Mouse (Mus musculus): ENCODE results near the gene Styx.

DNA sequence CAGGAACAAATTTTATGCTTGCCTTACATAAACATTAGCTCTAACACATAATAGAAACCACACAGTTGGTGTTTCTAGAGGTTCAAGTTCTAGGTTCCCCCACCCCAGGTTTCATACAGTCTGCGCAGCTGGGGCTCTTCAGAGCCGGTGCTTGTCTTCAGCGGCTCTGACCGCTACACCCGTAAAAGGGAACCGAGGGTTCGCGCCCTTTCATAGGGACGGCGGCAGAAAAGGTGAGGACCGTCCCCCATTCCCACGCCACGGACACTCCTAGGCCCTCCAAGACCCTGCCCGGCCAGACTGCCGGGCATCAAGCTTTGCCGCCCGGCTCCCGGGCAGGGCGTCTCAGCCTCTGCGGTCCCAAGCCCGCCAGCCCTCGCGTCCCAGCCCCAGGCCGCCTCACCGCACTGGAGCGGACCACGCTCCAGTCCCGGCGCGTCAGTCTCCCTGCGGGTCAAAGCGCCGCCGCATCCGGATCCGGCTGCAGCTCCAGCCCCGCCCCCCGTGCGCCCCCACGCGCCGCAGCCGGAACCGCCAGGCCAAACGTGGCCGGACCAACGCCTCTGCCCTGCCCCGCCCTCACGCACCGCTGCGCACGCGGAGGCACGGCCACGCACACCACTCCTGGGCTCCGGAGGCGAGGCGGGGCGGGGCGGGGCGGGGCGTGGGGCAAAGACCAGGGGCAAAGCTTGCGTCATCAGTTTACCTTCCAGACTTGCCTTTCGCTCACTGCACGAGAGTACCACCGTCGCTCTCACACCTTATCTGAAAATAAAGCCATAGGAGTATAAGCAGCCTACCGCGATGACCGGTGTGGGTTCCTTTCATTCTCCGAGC, 37.7 kb downstream of the Styx start:
- TF ChIP-seq TAL1 (IDR thresholded peaks at IDR 0.05; ENCODE audit: low read length) (no peak), GATA1 (IDR thresholded peaks at IDR 0.05; ENCODE audit: low read length) (no peak)
